Mouse (Mus musculus): Measurements from ENCODE around the gene Palm.

Palm gene

GRCm38 (mm10) chr10:79856704-79857451 is 63.5 kb downstream of the Palm start:
- no peak for DNase-seq

GRCm38 (mm10) chr10:79857452-79857811 is 64.1 kb downstream of the Palm start:
- peak; percentile 78 to 80 for DNase-seq

DNA sequence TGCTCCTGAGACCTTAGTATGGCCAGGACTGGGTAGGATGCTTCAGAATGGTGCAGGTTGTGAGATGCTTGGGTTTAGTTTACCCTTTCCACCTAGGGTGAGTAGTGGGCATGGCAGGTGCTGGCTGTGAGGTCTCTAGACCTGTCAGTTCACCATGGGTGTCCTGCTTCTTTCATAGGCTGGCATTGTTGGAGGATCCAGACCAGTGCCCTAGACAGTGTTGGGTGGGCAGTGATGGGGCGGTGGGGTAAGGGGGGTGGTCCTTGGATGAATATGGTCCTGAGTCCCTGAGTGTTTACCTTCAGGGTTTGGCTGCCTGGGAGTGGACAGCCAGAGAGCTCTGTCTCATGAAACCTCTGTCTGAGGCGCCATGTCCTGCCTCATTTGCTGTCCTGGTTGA is 64.5 kb downstream of the Palm start:
- DNase-seq = no peak

- peak in 1 of 2 experiments; percentile 67 for DNase-seq
These were observed 65.2 kb downstream of the Palm start for GRCm38 (mm10) chr10:79858416-79859074.

- no peak for DNase-seq
These were observed 65.7 kb downstream of the Palm start for GRCm38 (mm10) chr10:79859116-79859515.

DNA sequence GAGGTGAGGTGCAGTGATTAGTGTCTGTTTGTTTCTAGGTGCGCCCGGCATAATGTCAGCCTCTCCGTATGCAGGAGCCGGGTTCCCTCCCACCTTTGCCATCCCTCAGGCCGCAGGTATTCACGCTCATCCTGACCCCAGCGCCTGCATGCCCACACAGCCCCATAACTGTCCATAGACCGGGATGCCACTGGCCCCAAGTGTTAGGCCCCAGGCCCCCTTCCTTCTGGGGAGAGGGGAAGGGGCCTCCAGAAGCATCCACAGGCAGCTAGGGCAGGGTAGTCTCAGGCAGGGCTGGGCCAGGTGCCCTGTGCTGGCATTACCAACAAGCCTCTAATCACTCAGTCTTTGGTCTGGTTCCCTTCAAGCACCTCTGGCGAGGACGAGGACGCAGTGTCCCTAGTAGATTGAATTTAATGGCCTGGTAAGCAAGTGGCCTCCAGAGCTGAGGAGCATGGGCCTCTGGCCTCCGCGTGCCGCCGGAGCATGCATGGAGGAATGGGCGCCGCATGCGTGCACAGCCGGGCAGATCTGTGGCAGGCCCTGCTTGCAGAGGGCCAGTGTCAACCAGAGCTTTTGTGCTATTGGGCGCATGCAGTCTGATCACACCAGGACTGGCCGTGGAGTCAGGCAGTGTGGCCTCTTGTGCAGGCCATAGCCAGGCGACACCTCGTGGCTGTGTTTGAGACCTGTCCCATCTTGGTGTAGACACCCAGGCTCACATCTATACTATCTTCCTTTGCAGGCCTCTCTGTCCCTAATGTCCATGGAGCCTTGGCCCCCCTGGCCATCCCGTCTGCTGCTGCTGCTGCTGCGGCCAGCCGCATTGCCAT is 66.9 kb downstream of the Palm start:
- no peak for DNase-seq

GRCm38 (mm10) chr10:79861230-79862048 is 68.1 kb downstream of the Palm start:
- DNase-seq = peak; percentile 74 to 80

GRCm38 (mm10) chr10:79862049-79862788 is 68.8 kb downstream of the Palm start:
- DNase-seq = no peak

DNA sequence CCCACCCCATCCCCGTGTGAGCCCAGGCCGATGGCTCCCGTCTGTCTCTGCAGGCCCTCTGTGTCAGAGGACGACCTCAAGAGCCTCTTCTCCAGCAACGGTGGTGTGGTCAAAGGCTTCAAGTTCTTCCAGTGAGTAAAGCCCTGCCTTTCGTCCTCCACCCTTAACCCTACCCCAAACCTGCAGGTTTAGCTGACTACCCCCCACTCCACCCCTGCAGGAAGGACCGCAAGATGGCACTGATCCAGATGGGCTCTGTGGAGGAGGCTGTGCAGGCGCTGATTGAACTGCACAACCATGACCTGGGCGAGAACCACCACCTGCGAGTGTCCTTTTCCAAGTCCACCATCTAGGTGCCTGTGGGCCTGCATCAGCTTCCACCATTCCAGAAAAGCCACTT is 69.6 kb downstream of the Palm start:
- DNase-seq = no peak

DNA sequence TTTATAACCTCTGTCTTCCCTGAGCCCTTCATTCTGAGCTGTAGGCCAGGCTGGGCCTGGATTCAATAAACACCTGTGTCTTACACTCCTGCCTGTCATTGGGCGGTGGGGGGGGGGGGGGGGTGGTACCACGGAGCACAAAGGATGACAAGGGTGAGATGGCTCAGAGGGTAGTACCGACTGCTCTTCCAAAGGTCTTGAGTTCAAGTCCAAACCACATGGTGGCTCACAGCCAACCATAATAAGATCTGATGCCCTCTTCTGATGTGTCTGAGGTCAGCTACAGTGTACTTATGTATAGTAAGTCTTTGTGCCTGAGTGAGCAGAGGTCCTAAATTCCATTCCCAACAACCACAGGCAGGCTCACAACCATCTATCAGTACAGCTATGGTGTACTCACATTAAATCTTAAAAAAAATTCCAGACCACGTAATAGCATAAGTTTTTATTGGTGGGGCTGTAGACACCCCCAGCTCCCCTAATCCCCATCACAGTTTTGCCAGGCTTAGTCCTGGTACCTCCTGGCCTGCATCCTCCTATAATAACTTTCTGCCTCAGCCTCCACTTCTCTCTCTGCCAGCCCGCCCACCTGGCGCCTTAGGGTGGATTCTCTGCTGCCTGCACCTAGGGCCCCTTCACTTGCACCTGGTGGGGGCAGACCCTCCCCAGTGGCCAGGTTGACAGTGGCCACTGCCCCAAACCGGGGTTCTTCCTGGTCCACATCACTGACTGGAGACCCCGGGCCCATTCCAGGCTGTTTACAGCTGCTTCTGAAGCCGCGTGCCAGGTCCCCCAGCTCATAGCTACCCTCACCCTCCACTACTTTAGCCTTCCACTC is 71.2 kb downstream of the Palm start:
- no peak for DNase-seq

DNA sequence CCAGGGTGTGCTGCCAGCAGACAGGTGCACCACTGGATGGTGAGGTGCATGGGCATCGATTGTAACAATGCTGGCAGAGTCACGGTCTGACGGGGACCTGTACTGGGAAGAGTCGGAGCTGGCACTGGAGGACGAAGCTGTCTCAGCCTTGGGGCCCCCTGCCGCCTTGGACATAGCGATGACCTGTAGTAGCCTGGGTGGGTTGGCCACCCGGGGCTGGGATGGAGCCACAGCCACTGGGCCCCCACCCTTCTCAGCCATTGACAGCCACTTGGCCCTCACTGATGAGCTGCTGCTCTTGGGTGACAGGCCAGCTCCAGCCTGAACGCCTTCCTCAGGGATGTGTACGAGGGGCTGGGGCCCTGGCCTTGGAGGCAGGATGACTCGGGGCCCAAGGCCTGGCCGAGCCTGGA is 71.8 kb downstream of the Palm start:
- DNase-seq = no peak

- peak; percentile 66 to 73 for DNase-seq
These were observed 72.5 kb downstream of the Palm start for GRCm38 (mm10) chr10:79865801-79866295.

- no peak for DNase-seq
These were observed 73.2 kb downstream of the Palm start for GRCm38 (mm10) chr10:79866601-79867000.

Measured in kidney, adult 8-10 months (tissue).